Mouse (Mus musculus) lung, adult 18-20 months (tissue): ENCODE measurements at regions not wholly inside any gene's neighbourhood (a gene's known extent, or its start where the extent isn't known, plus 50 kb on each side); places are given as distances from the start of the nearest gene placed in this dataset.
A peak's percentile ranks its signal among the peaks of the same experiment; 100 is the strongest.

Experiments
- DNase-seq, 2 experiments: peaks; one replicate each; pipeline ENCODE4 v3.0.0; 2022; ENCODE audit warnings: mixed read lengths in 2 of 2

- no peak for DNase-seq
Measured at GRCm38 (mm10) chr7:129441085-129441617, 150.5 kb upstream of the Wdr11 start.

GRCm38 (mm10) chr7:129469496-129469895 is 122.2 kb upstream of the Wdr11 start:
- peak; percentile 7 for DNase-seq

- no peak for DNase-seq
Measured at GRCm38 (mm10) chr7:129483736-129484135, 107.9 kb upstream of the Wdr11 start.

GRCm38 (mm10) chr7:129506894-129507293 is 84.8 kb upstream of the Wdr11 start:
- DNase-seq, result peak in 1 of 2 experiments; percentile 2

GRCm38 (mm10) chr7:129509631-129510132 is 82.0 kb upstream of the Wdr11 start:
- no peak for DNase-seq

- no peak for DNase-seq
Measured at GRCm38 (mm10) chr7:129514619-129515018, 77.0 kb upstream of the Wdr11 start.

- DNase-seq, result no peak
Measured at GRCm38 (mm10) chr7:129524369-129524915, 67.2 kb upstream of the Wdr11 start.

- peak in 1 of 2 experiments; percentile 2 for DNase-seq
Measured at GRCm38 (mm10) chr7:129525985-129526384, 65.7 kb upstream of the Wdr11 start.

- no peak for DNase-seq
Measured at GRCm38 (mm10) chr7:129528263-129528662, 63.4 kb upstream of the Wdr11 start.

GRCm38 (mm10) chr7:129533366-129533905 is 58.2 kb upstream of the Wdr11 start:
- DNase-seq, result no peak
